Mouse (Mus musculus) myocyte (in vitro differentiated cells): Measurements from ENCODE around the gene Ppp2r3a.

Source experiments
- MAX ChIP-seq: IDR thresholded peaks from one replicate; pipeline ENCODE4 v1.6.1; 2011; ENCODE audit warnings: low read depth, mild to moderate bottlenecking, control low read depth
- POLR2AphosphoS2 ChIP-seq: IDR thresholded peaks from one replicate; pipeline ENCODE4 v1.6.1; 2011; ENCODE audit warnings: low read depth, control low read depth; ENCODE audit not compliant: insufficient read length
- TCF12 ChIP-seq: IDR thresholded peaks from one replicate; pipeline ENCODE4 v1.6.1; 2011; ENCODE audit warnings: mild to moderate bottlenecking, control low read depth; ENCODE audit not compliant: poor library complexity, insufficient read depth, severe bottlenecking

GRCm38 (mm10) chr9:101159431-101159830 lies 92.2 kb downstream of the Ppp2r3a start:
- TF ChIP-seq POLR2AphosphoS2, result no peak
- TF ChIP-seq TCF12, result no peak
- TF ChIP-seq MAX, result no peak
